Mouse (Mus musculus): Measurements from ENCODE around the gene Snx1.

GRCm38 (mm10) chr9:66174985-66175384, 48.6 kb upstream of the Snx1 start:
- TF ChIP-seq CTCF (IDR thresholded peaks at IDR 0.05 in 2 of 3, conservative IDR thresholded peaks at IDR 0.05 in 1 of 3; ENCODE audit: control insufficient read depth in 1 of 3, insufficient read depth in 1 of 3, low read depth in 2 of 3, low read length in 3 of 3, poor library complexity in 1 of 3, severe bottlenecking in 1 of 3) (no peak), POLR2A (IDR thresholded peaks at IDR 0.05; ENCODE audit: control insufficient read depth in 1 of 2, insufficient read depth in 1 of 2, low read depth in 1 of 2, low read length in 2 of 2, poor library complexity in 1 of 2) (no peak), NRF1 (IDR thresholded peaks at IDR 0.05; ENCODE audit: insufficient read depth, low read depth, low read length, poor library complexity, severe bottlenecking) (no peak)
